Mouse (Mus musculus) heart, embryonic 16.5 days (tissue): ENCODE data around the gene Ptbp3. TPM values are rescaled to one million over a fixed set of nuclear protein-coding genes. Genes with fewer than 3 reads are reported as not detected.

ENCODE experiments used
- ATAC-seq: fragments of 200-750 bp; cut with Nextera tagmentation; replicated peaks from 2 replicates; pipeline ENCODE4 v1.8.0; 2017; ENCODE audit warnings: moderate number of reproducible peaks; ENCODE audit not compliant: insufficient read depth, low FRiP score; ENCODE audit errors: extremely low read depth
- H3K27ac ChIP-seq: fragments of 300-500 bp; sonication (generic); 2 replicates; pipeline ENCODE4 v1.5.1; 2014; ENCODE audit warnings: mild to moderate bottlenecking, low read length, control low read depth, moderate library complexity
- H3K27me3 ChIP-seq: fragments of 300-500 bp; sonication (generic); 2 replicates; pipeline ENCODE4 v1.6.1; 2014; ENCODE audit warnings: low read length, mixed read lengths; ENCODE audit not compliant: control insufficient read depth, insufficient read depth
- H3K36me3 ChIP-seq: fragments of 300-500 bp; sonication (generic); 2 replicates; pipeline ENCODE4 v1.6.1; 2014; ENCODE audit not compliant: control insufficient read depth, insufficient read depth
- H3K4me1 ChIP-seq: fragments of 300-500 bp; sonication (generic); 2 replicates; pipeline ENCODE4 v1.6.1; 2014; ENCODE audit warnings: low read length, mixed read lengths; ENCODE audit not compliant: control insufficient read depth, insufficient read depth
- H3K4me2 ChIP-seq: fragments of 300-500 bp; sonication (generic); 2 replicates; pipeline ENCODE4 v1.6.1; 2014; ENCODE audit warnings: low read depth, mild to moderate bottlenecking, control low read depth, low read length
- H3K4me3 ChIP-seq: fragments of 300-500 bp; sonication (generic); 2 replicates; pipeline ENCODE4 v1.5.1; 2014; ENCODE audit warnings: mild to moderate bottlenecking, control low read depth, low read length
- H3K9ac ChIP-seq: fragments of 300-500 bp; sonication (generic); 2 replicates; pipeline ENCODE4 v1.6.1; 2014; ENCODE audit warnings: low read length, control low read depth
- H3K9me3 ChIP-seq: fragments of 300-500 bp; sonication (generic); replicated peaks from 2 replicates; pipeline ENCODE4 v1.6.1; 2016; ENCODE audit warnings: low read length; ENCODE audit not compliant: control insufficient read depth
- WGBS: fragments of 180-500 bp; shearing (Covaris S2); extraction: QIAGEN DNeasy Blood & Tissue Kit; methylation state at CpG from one replicate; pipeline ENCODE4 v1.1.7; 2014; 5-methylcytosine and 5-hydroxymethylcytosine counted together
- polyA plus RNA-seq: library from polyadenylated mRNA; unstranded; fragments of >200 nt; fragmentation: Nextera tagmentation; extraction: Ambion mirVana; gene quantifications from 2 replicates; pipeline ENCODE4 v1.2.1, GENCODE M21; 2015

Ptbp3 gene
- polyA plus RNA-seq, 1 experiment from 2014 or later, result 27.6 TPM

DNA sequence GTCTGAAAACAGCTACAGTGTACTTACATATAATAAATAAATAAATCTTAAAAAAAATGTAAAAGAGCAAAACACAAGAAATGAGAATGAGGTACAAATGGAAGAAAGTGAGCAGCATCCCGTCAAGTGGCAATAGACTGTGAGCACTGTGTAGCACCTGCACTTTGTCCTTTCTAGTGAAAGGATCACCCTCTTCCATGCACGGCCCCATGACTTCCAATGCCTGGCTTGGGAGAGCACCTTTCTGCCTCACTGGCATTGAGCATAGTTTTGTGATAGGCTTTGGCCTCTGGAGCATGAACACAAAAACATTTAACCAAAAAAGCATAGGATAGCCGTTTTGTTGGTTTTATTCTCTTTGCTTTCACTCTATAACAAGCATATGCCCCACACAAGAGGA, 21.7 kb downstream of the Ptbp3 start:
- 86% methylated on average over 3 of the region's 3 CpGs for WGBS
- Histone ChIP-seq H3K4me1 (no peaks in the 10 kb centered on the region), H3K36me3 (peaks cover 3% of the 10 kb centered on the region; the same call in 1 of the 2 replicates), H3K27me3 (no peaks in the 10 kb centered on the region), H3K4me2 (no peak overlapping the region), H3K9ac (no peak overlapping the region), H3K9me3 (no peaks in the 10 kb centered on the region), H3K27ac (no peak overlapping the region), H3K4me3 (no peak overlapping the region)
- no peak for ATAC-seq

DNA sequence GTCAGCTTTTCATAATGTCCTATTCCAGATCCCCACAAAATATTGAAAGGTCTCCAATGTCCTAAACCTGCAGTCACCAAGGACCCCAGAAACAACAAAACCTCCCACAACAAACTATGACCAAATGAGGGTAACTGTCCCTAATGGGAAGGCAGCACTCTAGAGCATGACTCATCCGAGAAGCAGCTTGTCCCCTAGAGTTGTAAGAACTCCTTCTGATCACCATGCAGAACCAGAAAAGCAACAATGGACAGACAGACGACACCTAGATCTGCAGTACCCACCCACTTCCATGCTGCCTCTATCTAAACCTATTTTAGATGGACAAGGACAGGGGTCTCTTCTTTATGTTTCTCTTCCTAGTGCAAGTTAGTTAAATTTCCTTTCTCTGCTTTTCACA, 22.4 kb downstream of the Ptbp3 start:
- H3K27me3 ChIP-seq, result no peaks in the 10 kb centered on the region
- no peak overlapping the region for H3K4me3 ChIP-seq
- ATAC-seq, result no peak
- H3K9me3 ChIP-seq, result no peaks in the 10 kb centered on the region
- no peak overlapping the region for H3K4me2 ChIP-seq
- WGBS, result 45% methylated on average over 2 of the region's 2 CpGs
- H3K36me3 ChIP-seq, result peaks cover 3% of the 10 kb centered on the region; the same call in 1 of the 2 replicates
- no peaks in the 10 kb centered on the region for H3K4me1 ChIP-seq
- no peak overlapping the region for H3K27ac ChIP-seq
- no peak overlapping the region for H3K9ac ChIP-seq

DNA sequence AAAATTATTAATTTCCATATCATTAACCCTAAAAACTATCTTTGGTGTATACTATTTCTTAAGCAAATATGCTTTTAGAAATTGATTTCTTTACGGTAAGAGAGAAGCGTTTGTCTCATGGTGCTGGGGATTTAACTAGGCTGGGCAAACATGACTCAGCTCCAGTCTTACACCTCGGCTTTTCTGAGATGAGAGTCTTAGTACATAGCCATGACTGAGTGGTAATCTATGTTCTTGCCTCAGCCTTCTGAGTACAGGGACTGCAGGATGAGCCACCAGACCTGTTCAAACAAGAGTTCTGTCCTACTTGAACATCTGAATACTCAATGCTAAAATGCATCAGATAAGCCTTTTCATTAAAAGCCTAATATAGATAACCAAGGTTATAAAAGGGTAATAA, 24.3 kb downstream of the Ptbp3 start:
- WGBS, result 80% methylated on average over 3 of the region's 3 CpGs
- H3K9me3 ChIP-seq, result no peaks in the 10 kb centered on the region
- ATAC-seq, result no peak
- H3K4me1 ChIP-seq, result no peaks in the 10 kb centered on the region
- no peak overlapping the region for H3K9ac ChIP-seq
- H3K36me3 ChIP-seq, result peaks cover 3% of the 10 kb centered on the region; the same call in 1 of the 2 replicates
- no peak overlapping the region for H3K4me3 ChIP-seq
- H3K27ac ChIP-seq, result no peak overlapping the region
- no peak overlapping the region for H3K4me2 ChIP-seq
- H3K27me3 ChIP-seq, result no peaks in the 10 kb centered on the region

DNA sequence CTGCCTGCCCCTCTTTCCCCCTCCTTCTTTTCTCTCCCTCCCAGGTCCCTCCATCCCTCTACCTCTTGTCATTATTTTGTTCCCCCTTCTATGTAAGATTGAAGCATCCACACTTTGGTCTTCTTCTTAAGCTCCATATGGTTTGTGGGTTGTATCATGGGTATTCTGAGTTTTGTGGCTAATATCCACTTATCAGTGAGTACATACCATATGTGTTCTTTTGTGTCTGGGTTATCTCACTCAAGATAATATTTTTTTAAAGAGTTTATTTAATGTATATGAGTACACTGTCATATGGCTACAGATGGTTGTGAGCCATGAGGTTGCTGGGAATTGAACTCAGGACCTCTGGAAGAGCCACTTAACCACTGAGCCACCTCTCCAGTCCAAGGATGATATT, 38.8 kb downstream of the Ptbp3 start:
- Histone ChIP-seq H3K36me3 (peaks cover 11% of the 10 kb centered on the region), H3K9ac (no peak overlapping the region), H3K4me3 (no peak overlapping the region), H3K9me3 (no peaks in the 10 kb centered on the region), H3K27ac (no peak overlapping the region), H3K4me1 (0 out of 2 replicates have a peak, but pooled peaks cover 2% of the 10 kb centered on the region), H3K4me2 (no peak overlapping the region), H3K27me3 (no peaks in the 10 kb centered on the region)
- ATAC-seq, result no peak

DNA sequence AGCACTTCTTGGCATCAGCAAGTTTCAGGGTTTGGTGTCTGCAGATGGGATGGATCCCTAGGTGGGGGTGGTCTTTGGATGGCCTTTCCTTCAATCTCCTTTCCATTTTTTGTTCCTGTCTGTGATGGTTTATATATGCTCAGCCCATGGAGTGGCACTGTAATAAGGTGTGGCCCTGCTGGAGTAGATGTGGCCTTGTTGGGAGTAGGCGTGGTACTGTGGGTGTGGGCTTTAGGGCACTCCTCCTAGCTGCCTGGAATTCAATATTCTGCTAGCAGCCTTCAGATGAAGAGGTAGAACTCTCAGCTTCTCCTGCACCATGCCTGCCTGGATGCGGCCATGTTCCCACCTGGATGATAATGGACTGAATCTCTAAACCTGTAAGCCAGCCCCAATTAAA, 39.6 kb downstream of the Ptbp3 start:
- ATAC-seq, result no peak
- H3K4me1 ChIP-seq, result 0 out of 2 replicates have a peak, but pooled peaks cover 2% of the 10 kb centered on the region
- H3K27me3 ChIP-seq, result no peaks in the 10 kb centered on the region
- H3K9me3 ChIP-seq, result no peaks in the 10 kb centered on the region
- H3K9ac ChIP-seq, result no peak overlapping the region
- H3K36me3 ChIP-seq, result peaks cover 9% of the 10 kb centered on the region
- H3K4me3 ChIP-seq, result no peak overlapping the region
- H3K27ac ChIP-seq, result no peak overlapping the region
- H3K4me2 ChIP-seq, result no peak overlapping the region
- 98% methylated on average over 2 of the region's 2 CpGs for WGBS

DNA sequence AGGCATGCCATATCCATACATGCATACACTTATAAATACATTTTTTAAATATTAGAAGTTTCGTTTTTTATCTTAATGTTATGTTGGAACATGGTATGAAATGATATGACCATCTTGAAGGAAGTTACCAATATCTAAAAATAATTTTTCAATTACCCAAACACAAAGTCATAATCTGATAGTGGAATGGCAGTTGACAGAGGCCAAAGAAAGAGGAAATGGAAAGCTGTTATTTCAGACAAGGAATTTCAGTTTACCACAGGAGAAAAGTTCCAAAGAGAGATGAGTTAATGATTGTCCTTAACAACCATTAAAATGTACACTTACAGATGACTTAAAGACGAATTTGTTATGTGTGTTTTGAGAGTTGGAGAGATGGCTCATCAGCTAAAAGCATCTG, 41.4 kb downstream of the Ptbp3 start:
- H3K9me3 ChIP-seq, result no peaks in the 10 kb centered on the region
- H3K36me3 ChIP-seq, result peaks cover 6% of the 10 kb centered on the region
- no peak overlapping the region for H3K4me2 ChIP-seq
- WGBS, result 72% methylated on average over 2 of the region's 2 CpGs
- H3K9ac ChIP-seq, result no peak overlapping the region
- H3K4me1 ChIP-seq, result 0 out of 2 replicates have a peak, but pooled peaks cover 2% of the 10 kb centered on the region
- no peak for ATAC-seq
- no peak overlapping the region for H3K4me3 ChIP-seq
- H3K27ac ChIP-seq, result no peak overlapping the region
- no peaks in the 10 kb centered on the region for H3K27me3 ChIP-seq

DNA sequence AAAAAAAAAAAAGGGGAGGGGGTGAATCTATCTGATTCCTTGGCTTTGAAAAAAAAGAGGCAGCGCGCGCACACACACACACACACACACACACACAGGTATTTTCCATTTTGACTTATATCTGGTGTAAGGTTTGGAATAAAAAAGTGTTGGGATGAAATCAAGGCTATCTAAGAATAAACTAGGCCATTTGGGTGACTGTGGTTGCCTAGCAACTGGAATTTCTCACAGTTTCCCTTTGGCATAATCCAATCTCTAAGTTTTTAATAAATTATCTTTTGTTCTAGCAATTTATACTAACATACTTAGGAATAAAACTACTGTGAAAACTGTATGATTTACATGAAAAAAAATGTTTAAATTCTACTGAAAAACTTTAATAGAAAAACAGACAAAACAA, 42.5 kb downstream of the Ptbp3 start:
- H3K27ac ChIP-seq, result no peak overlapping the region
- WGBS, result 99% methylated on average over 3 of the region's 3 CpGs
- no peaks in the 10 kb centered on the region for H3K27me3 ChIP-seq
- no peaks in the 10 kb centered on the region for H3K9me3 ChIP-seq
- 0 out of 2 replicates have a peak, but pooled peaks cover 2% of the 10 kb centered on the region for H3K4me1 ChIP-seq
- no peak overlapping the region for H3K4me3 ChIP-seq
- peaks cover 9% of the 10 kb centered on the region for H3K36me3 ChIP-seq
- no peak overlapping the region for H3K4me2 ChIP-seq
- H3K9ac ChIP-seq, result no peak overlapping the region
- ATAC-seq, result no peak

DNA sequence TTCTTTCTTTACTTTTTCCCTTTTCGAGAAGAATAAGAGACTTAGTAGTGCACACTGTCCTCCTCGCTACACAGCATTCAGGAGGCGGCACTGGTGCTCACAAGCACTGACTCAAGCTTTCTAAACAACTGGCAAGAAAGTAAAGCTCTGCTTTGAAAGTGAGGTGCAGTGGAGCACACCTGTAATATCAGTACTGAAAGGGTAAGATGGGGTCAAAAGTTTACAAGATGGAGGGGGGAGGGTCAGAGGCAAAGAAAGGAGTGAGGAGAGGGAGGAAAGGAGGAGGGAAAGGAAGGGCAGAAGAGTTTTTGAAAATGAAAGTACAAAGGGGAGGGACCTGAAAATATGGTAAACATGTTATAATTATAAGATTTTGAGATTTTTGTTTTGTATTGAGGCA, 43.7 kb downstream of the Ptbp3 start:
- H3K27me3 ChIP-seq, result no peaks in the 10 kb centered on the region
- peaks cover 16% of the 10 kb centered on the region for H3K36me3 ChIP-seq
- no peak overlapping the region for H3K27ac ChIP-seq
- H3K9me3 ChIP-seq, result no peaks in the 10 kb centered on the region
- H3K4me3 ChIP-seq, result no peak overlapping the region
- no peak overlapping the region for H3K9ac ChIP-seq
- 0 out of 2 replicates have a peak, but pooled peaks cover 2% of the 10 kb centered on the region for H3K4me1 ChIP-seq
- WGBS, result 85% methylated on average over 3 of the region's 3 CpGs
- H3K4me2 ChIP-seq, result no peak overlapping the region
- ATAC-seq, result no peak

DNA sequence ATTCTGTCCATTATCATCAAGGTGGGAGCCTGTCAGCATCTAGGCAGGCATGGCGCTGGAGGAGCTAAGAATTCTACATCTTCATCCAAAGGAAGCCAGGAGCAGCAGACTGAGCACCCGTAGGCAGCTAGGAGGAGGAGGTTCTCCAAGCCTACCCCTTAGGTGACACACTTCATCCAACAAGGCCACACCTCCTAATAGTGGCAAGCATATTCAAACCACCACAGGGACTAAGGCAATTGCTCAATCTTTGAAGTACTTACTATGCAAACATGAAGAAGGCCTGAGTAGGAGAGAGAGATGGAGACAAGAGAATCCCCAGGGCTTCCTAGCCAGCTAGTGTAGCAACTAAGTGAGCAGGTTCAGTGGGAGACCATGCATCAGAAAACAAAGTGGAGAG, 58.1 kb downstream of the Ptbp3 start:
- no peaks in the 10 kb centered on the region for H3K9me3 ChIP-seq
- H3K9ac ChIP-seq, result no peak overlapping the region
- no peak for ATAC-seq
- no peaks in the 10 kb centered on the region for H3K4me1 ChIP-seq
- H3K4me3 ChIP-seq, result no peak overlapping the region
- peaks cover 20% of the 10 kb centered on the region for H3K36me3 ChIP-seq
- WGBS, result 87% methylated on average over 2 of the region's 2 CpGs
- no peak overlapping the region for H3K4me2 ChIP-seq
- H3K27me3 ChIP-seq, result no peaks in the 10 kb centered on the region
- no peak overlapping the region for H3K27ac ChIP-seq

DNA sequence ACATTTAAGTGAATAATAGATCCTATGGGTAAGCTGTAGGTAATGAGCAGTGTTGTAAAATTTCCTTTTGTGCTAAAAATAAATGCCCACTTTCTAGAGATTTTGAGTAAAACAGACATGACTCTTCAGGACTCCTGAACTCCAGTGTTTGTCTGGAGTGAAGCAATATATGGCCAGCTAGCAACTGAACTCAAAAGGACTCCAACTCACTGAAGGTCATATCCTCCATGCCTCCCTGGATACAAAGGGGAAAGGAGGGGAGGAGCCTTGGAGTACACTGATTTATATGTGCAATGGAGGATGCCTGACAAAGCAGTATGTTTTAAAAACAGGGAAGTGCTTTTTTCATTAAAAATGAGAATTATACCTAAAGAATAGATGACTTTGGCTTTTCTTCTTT, 77.9 kb downstream of the Ptbp3 start:
- ATAC-seq, result no peak
- Histone ChIP-seq H3K4me1 (peaks cover 6% of the 10 kb centered on the region), H3K9me3 (no peaks in the 10 kb centered on the region), H3K4me3 (no peak overlapping the region), H3K9ac (no peak overlapping the region), H3K27me3 (no peaks in the 10 kb centered on the region), H3K27ac (no peak overlapping the region), H3K4me2 (no peak overlapping the region), H3K36me3 (peaks cover 5% of the 10 kb centered on the region; the same call in 1 of the 2 replicates)
